Mouse (Mus musculus): ENCODE results near the gene B3gnt3. TPM values are rescaled to one million over a fixed set of nuclear protein-coding genes. Genes with fewer than 3 reads are reported as not detected.

Gene B3gnt3
- polyA plus RNA-seq, 1 experiment from 2014 or later, result 0.67 TPM

- Histone ChIP-seq H3K9ac (no peak overlapping the region), H3K27ac (no peak overlapping the region), H3K36me3 (no peaks in the 10 kb centered on the region), H3K4me3 (no peak overlapping the region), H3K4me1 (peaks cover 17% of the 10 kb centered on the region), H3K27me3 (replicated peaks) (peaks cover 68% of the 10 kb centered on the region), H3K9me3 (no peaks in the 10 kb centered on the region), H3K4me2 (replicated peaks) (peak overlapping the region; percentile 93; the same call in 1 of the 2 replicates)
- 30% methylated on average over 9 of the region's 9 CpGs for WGBS
- no peak for ATAC-seq (ENCODE audit: low FRiP score, low read depth)
These were observed 26.1 kb downstream of the B3gnt3 start for GRCm38 (mm10) chr8:71675456-71676019.

- Histone ChIP-seq H3K27me3 (replicated peaks) (peaks cover 59% of the 10 kb centered on the region), H3K27ac (no peak overlapping the region), H3K4me3 (no peak overlapping the region), H3K4me2 (replicated peaks) (no peak overlapping the region), H3K9me3 (no peaks in the 10 kb centered on the region), H3K4me1 (peaks cover 17% of the 10 kb centered on the region), H3K36me3 (no peaks in the 10 kb centered on the region), H3K9ac (no peak overlapping the region)
- no peak for ATAC-seq (ENCODE audit: low FRiP score, low read depth)
- WGBS, result 70% methylated on average over 2 of the region's 2 CpGs
These were observed 27.5 kb downstream of the B3gnt3 start for GRCm38 (mm10) chr8:71674071-71674470.

GRCm38 (mm10) chr8:71672168-71672735, 29.3 kb downstream of the B3gnt3 start:
- Histone ChIP-seq H3K36me3 (no peaks in the 10 kb centered on the region), H3K4me2 (replicated peaks) (peak overlapping the region; percentile 90), H3K9ac (0 out of 2 replicates have a peak overlapping the region, but pooled peaks have one; percentile 70), H3K4me1 (peaks cover 33% of the 10 kb centered on the region), H3K4me3 (peak overlapping the region; percentile 75; the same call in 1 of the 2 replicates), H3K27me3 (replicated peaks) (peaks cover 49% of the 10 kb centered on the region), H3K27ac (no peak overlapping the region), H3K9me3 (no peaks in the 10 kb centered on the region)
- 63% methylated on average over 6 of the region's 6 CpGs for WGBS
- ATAC-seq (ENCODE audit: low FRiP score, low read depth), result no peak

GRCm38 (mm10) chr8:71671549-71671965, 30.0 kb downstream of the B3gnt3 start, which contains the start of gene Unc13a:
TSS of gene Unc13a (minus strand) at chr8:71671757.
- H3K27ac ChIP-seq, result peak within 1 kb of the TSS; percentile 72
- peak within 1 kb of the TSS; percentile 90 for H3K4me2 ChIP-seq (replicated peaks)
- H3K4me3 ChIP-seq, result peak within 1 kb of the TSS; percentile 75
- no peaks in the 10 kb centered on the region for H3K36me3 ChIP-seq
- H3K4me1 ChIP-seq, result peaks cover 37% of the 10 kb centered on the region
- H3K27me3 ChIP-seq (replicated peaks), result peaks cover 42% of the 10 kb centered on the region
- no peaks in the 10 kb centered on the region for H3K9me3 ChIP-seq
- peak within 1 kb of the TSS; percentile 70 for H3K9ac ChIP-seq
- peak; percentile 66 for ATAC-seq (ENCODE audit: low FRiP score, low read depth)
- WGBS, result 0% methylated on average over 42 of the region's 42 CpGs

- H3K4me1 ChIP-seq, result peaks cover 39% of the 10 kb centered on the region
- no peaks in the 10 kb centered on the region for H3K9me3 ChIP-seq
- H3K27me3 ChIP-seq (replicated peaks), result peaks cover 35% of the 10 kb centered on the region
- peak overlapping the region; percentile 72 for H3K27ac ChIP-seq
- peak; percentile 63 for ATAC-seq (ENCODE audit: low FRiP score, low read depth)
- peak overlapping the region; percentile 75 for H3K4me3 ChIP-seq
- WGBS, result under 1% methylated on average over 62 of the region's 64 CpGs
- H3K4me2 ChIP-seq (replicated peaks), result peak overlapping the region; percentile 90
- H3K9ac ChIP-seq, result peak overlapping the region; percentile 70
- no peaks in the 10 kb centered on the region for H3K36me3 ChIP-seq
These were observed 30.7 kb downstream of the B3gnt3 start for GRCm38 (mm10) chr8:71670621-71671548.

GRCm38 (mm10) chr8:71670198-71670597, 31.4 kb downstream of the B3gnt3 start:
- H3K27me3 ChIP-seq (replicated peaks), result peaks cover 28% of the 10 kb centered on the region
- peak overlapping the region; percentile 70 for H3K9ac ChIP-seq
- H3K4me2 ChIP-seq (replicated peaks), result peak overlapping the region; percentile 90
- ATAC-seq (ENCODE audit: low FRiP score, low read depth), result peak; percentile 12
- H3K4me1 ChIP-seq, result peaks cover 46% of the 10 kb centered on the region
- WGBS, result 9% methylated on average over 10 of the region's 12 CpGs
- H3K4me3 ChIP-seq, result peak overlapping the region; percentile 75
- no peak overlapping the region for H3K27ac ChIP-seq
- H3K9me3 ChIP-seq, result no peaks in the 10 kb centered on the region
- H3K36me3 ChIP-seq, result no peaks in the 10 kb centered on the region

- Histone ChIP-seq H3K4me2 (replicated peaks) (peak overlapping the region; percentile 48), H3K36me3 (no peaks in the 10 kb centered on the region), H3K4me3 (peak overlapping the region; percentile 5; the same call in 1 of the 2 replicates), H3K27ac (no peak overlapping the region), H3K27me3 (replicated peaks) (peaks cover 25% of the 10 kb centered on the region), H3K4me1 (peaks cover 47% of the 10 kb centered on the region), H3K9ac (no peak overlapping the region), H3K9me3 (no peaks in the 10 kb centered on the region)
- 5% methylated on average over 21 of the region's 21 CpGs for WGBS
- no peak for ATAC-seq (ENCODE audit: low FRiP score, low read depth)
These were observed 33.2 kb downstream of the B3gnt3 start for GRCm38 (mm10) chr8:71668220-71668975.

- no peaks in the 10 kb centered on the region for H3K9me3 ChIP-seq
- peak overlapping the region; percentile 48 for H3K4me2 ChIP-seq (replicated peaks)
- peaks cover 47% of the 10 kb centered on the region for H3K4me1 ChIP-seq
- H3K9ac ChIP-seq, result peak overlapping the region; percentile 45
- 43% methylated on average over 5 of the region's 5 CpGs for WGBS
- no peak overlapping the region for H3K4me3 ChIP-seq
- H3K27ac ChIP-seq, result no peak overlapping the region
- H3K36me3 ChIP-seq, result peaks cover 6% of the 10 kb centered on the region; the same call in 1 of the 2 replicates
- ATAC-seq (ENCODE audit: low FRiP score, low read depth), result no peak
- peaks cover 28% of the 10 kb centered on the region for H3K27me3 ChIP-seq (replicated peaks)
These were observed 34.3 kb downstream of the B3gnt3 start for GRCm38 (mm10) chr8:71667256-71667655.

GRCm38 (mm10) chr8:71666855-71667254, 34.7 kb downstream of the B3gnt3 start:
- H3K4me1 ChIP-seq, result peaks cover 47% of the 10 kb centered on the region
- H3K4me2 ChIP-seq (replicated peaks), result 0 out of 2 replicates have a peak overlapping the region, but pooled peaks have one; percentile 48
- no peak for ATAC-seq (ENCODE audit: low FRiP score, low read depth)

GRCm38 (mm10) chr8:71665331-71666130, 36.1 kb downstream of the B3gnt3 start:
- peak overlapping the region; percentile 5; the same call in 1 of the 2 replicates for H3K4me3 ChIP-seq
- peak; percentile 22; the same call in 1 of the 2 replicates for ATAC-seq (ENCODE audit: low FRiP score, low read depth)

More at GRCm38 (mm10) chr8:71666855-71667254, 34.7 kb downstream of the B3gnt3 start:
- no peak overlapping the region for H3K4me3 ChIP-seq
- 0 out of 2 replicates have a peak overlapping the region, but pooled peaks have one; percentile 3 for H3K27ac ChIP-seq
- no peaks in the 10 kb centered on the region for H3K9me3 ChIP-seq
- H3K27me3 ChIP-seq (replicated peaks), result peaks cover 30% of the 10 kb centered on the region
- WGBS, result 11% methylated on average over 1 of the region's 1 CpGs
- H3K9ac ChIP-seq, result no peak overlapping the region
- H3K36me3 ChIP-seq, result peaks cover 6% of the 10 kb centered on the region; the same call in 1 of the 2 replicates

More at GRCm38 (mm10) chr8:71665331-71666130, 36.1 kb downstream of the B3gnt3 start:
- H3K27me3 ChIP-seq (replicated peaks), result peaks cover 39% of the 10 kb centered on the region
- H3K4me2 ChIP-seq (replicated peaks), result peak overlapping the region; percentile 48
- H3K27ac ChIP-seq, result no peak overlapping the region
- WGBS, result 3% methylated on average over 22 of the region's 22 CpGs
- no peak overlapping the region for H3K9ac ChIP-seq
- peaks cover 40% of the 10 kb centered on the region for H3K4me1 ChIP-seq
- H3K9me3 ChIP-seq, result no peaks in the 10 kb centered on the region
- H3K36me3 ChIP-seq, result peaks cover 6% of the 10 kb centered on the region; the same call in 1 of the 2 replicates

Measured in neural tube, embryonic 12.5 days (tissue).